Mouse (Mus musculus): ENCODE data around the gene Phb2. TPM values are rescaled to one million over a fixed set of nuclear protein-coding genes. Genes with fewer than 3 reads are reported as not detected.
A peak's percentile ranks its signal among the peaks of the same experiment; 100 is the strongest.

The Phb2 gene
- total RNA-seq, 2 experiments from 2014 or later, result 121 to 124 TPM

DNA sequence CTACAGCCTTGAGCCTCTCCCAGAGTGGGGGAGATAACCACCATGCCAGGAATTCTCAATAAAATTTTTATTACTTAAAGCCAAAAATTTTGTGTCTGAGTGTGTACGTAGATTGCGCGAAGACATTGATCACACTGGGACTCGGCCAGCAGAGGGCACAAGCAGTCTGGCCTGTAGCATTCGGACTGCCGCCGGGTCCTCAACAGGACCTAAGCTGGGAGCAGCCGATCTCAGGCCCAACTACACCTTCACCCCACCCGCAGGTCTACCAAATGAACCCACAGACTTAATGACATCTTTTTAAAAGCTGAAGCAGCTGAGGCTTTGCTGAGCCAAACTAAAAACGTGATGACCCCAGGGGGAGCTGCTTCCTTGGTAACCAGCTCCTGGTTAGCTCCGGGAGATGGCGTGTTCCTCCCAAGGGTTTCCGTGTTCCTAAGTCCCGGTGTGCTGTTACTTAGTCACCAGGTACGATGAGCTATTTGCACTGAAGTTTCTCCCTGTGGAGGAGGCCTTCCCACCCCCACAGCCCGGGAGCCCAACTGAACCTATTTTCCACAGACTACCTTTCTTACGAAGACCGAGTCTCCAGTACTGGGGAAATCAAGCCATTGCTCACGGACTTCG lies 4.8 kb downstream of the Phb2 start:
- Histone ChIP-seq H3K4me3 (no peak overlapping the region), H3K27ac (no peak overlapping the region)
- no peak for DNase-seq (ENCODE audit: low spot score in 2 of 2)
- TF ChIP-seq CTCF (conservative IDR thresholded peaks at IDR 0.05), result peak; percentile 68

DNA sequence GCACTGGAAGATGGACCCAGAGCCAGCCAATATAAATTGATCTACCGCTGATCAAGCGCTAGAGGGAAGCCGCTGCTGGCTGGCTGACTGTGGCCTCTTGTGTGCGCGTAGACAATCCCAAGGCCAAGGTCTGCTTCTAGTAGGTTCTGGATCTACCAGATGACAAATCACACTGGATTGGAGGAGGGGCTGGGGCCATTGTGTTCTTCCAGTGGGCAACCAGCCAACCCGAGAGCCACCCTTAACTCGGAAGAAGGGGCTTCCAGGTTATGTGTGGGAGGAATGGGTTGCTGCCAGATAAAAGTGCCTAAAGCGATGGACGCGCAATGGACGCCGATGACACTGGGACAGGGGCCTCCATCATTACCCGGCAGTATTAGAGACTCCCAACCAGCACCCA lies 5.8 kb downstream of the Phb2 start:
- no peak overlapping the region for H3K27ac ChIP-seq
- DNase-seq (ENCODE audit: low spot score in 2 of 2), result no peak
- no peak overlapping the region for H3K4me3 ChIP-seq
- TF ChIP-seq CTCF (conservative IDR thresholded peaks at IDR 0.05), result no peak

DNA sequence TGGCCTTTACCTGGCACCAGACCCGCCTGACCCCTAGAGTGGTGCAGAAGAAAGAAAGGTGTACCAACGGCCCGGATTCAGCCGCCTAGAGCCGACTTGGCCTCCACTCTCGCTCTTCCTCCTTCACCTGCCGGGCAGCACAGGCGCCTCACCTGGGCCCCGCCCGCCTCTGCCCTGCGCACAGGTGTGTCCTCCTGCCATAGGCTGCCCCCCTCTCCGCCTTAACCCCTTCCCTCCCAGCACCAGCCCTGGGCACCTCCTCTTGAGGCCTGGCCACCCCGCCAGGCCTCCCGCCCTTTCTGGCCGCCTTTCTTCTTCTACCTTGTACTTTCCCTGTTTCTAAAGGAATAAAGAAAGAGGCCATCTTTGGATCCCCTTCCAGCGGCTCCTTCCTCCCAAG lies 6.6 kb downstream of the Phb2 start:
- no peak for TF ChIP-seq CTCF (conservative IDR thresholded peaks at IDR 0.05)
- H3K4me3 ChIP-seq, result no peak overlapping the region
- DNase-seq (ENCODE audit: low spot score in 2 of 2), result no peak
- no peak overlapping the region for H3K27ac ChIP-seq

DNA sequence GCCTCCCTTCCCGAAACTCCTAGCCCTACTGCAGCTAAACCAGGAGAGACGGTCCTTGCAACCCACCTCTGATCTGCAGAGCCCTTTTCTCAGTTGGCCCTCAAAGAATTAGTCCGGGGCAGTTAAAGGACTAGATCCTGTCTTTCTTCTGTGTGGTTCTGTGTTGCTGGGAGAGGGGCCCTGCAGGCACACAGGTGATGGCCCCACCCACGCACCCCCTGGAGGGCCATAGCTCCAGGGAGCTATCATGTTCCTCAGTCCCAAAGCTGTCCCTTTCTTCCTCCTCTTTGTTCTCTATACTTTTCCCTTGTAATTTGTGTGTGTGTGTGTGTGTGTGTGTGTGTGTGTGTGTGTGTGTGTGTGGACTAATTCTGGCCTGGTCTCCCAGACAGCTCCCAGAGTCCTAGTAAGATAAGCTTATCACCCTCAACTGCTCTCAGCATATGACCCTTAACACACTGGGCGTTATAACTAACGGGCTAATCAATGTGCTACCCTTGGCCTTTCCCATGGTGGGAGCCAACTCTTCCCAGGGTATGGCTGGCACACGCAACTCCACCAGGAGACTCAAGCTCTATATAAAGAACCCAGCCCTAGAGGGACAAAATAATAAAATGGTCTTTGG lies 7.3 kb downstream of the Phb2 start:
- Histone ChIP-seq H3K27ac (no peak overlapping the region), H3K4me3 (no peak overlapping the region)
- no peak for DNase-seq (ENCODE audit: low spot score in 2 of 2)
- TF ChIP-seq CTCF (conservative IDR thresholded peaks at IDR 0.05), result no peak

DNA sequence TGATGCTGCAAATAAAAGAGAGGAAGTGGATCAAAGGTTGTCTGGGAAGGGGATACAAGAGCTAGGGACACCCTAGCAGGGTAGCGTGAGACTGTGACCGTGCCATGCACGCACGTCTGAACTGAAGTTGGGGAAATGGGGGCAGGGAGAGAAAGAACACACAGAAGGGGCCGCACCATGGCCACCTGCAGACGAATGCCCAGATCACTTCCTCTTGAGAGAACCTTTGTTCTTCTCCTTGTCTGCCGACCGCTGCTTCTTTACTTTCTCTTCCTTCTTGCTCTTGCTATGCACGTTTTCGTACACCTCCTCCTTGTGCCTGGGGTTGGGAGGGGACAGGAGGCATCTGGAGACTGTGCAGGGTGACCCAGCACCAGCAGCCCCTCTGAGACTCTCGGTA lies 8.8 kb downstream of the Phb2 start:
- no peak for DNase-seq (ENCODE audit: low spot score in 2 of 2)
- H3K4me3 ChIP-seq, result no peak overlapping the region
- TF ChIP-seq CTCF (conservative IDR thresholded peaks at IDR 0.05), result no peak
- H3K27ac ChIP-seq, result no peak overlapping the region

DNA sequence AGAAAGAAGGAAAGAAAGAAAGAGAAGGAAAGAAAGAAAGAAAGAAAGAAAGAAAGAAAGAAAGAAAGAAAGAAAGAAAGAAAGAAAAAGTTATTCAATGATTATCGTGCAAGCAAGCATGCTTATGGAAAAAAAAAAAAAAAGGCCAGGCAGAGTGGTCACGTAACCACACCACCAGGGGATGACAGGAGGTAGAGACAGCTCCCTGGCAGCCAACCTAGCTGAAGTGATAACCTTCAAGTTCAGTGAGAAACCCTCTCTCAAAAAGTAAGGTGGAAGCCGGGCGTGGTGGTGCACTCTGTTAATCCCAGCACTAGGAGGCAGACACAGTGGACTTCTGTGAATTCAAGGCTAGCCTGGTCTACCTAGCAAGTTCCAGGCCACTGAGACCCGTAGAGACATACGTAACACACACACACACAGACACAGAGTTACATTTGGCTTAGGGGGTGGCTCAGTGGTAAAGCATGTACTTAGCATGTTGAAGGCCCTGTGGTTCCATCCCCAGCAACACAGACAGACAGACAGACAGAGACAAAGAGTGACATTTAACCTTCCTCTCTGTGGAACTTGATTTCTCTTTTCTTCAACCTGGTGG lies 10.8 kb downstream of the Phb2 start:
- Histone ChIP-seq H3K4me3 (no peak overlapping the region), H3K27ac (no peak overlapping the region)
- no peak for DNase-seq (ENCODE audit: low spot score in 2 of 2)
- TF ChIP-seq CTCF (conservative IDR thresholded peaks at IDR 0.05), result no peak

DNA sequence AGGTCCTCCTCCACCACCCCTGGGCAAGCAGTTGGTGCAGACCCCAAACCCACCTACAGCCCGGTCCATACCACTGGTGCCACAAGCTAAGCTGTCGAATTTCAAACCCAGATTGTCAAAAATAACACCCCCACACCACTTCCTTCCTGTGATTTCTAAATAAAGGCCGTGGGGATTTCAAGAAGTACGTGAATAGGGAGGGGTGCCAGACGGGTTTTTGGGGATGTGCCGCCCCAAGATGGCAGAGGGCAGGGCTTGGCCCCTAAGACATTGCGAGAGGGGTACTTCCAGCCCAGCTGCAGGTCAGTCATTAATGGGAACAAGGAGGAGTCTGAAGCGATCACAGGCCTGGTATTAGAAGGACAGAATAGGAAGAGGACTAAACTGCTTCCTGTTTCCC lies 11.4 kb downstream of the Phb2 start:
- Histone ChIP-seq H3K4me3 (no peak overlapping the region), H3K27ac (no peak overlapping the region)
- no peak for TF ChIP-seq CTCF (conservative IDR thresholded peaks at IDR 0.05)
- no peak for DNase-seq (ENCODE audit: low spot score in 2 of 2)

DNA sequence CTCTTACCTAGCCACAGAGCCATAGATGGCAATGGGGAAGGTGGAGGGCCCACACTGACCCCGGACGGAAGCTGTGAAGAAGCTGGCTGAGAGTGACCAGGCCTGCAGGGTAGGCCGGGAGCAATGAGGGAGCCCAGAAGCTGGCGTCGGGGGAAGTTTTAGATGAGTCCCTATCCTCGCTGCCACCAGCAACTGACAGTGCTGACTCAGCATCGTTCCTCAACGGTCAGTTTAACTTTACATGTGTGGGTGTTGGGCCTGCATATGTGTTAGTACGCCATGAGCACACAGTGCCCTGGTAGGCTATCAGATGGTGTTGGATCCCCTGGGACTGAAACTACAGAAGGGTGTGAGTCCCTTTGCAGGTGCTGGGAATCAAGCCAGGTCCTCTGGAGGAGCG lies 12.3 kb downstream of the Phb2 start:
- no peak overlapping the region for H3K27ac ChIP-seq
- no peak for TF ChIP-seq CTCF (conservative IDR thresholded peaks at IDR 0.05)
- no peak overlapping the region for H3K4me3 ChIP-seq
- DNase-seq (ENCODE audit: low spot score in 2 of 2), result no peak

DNA sequence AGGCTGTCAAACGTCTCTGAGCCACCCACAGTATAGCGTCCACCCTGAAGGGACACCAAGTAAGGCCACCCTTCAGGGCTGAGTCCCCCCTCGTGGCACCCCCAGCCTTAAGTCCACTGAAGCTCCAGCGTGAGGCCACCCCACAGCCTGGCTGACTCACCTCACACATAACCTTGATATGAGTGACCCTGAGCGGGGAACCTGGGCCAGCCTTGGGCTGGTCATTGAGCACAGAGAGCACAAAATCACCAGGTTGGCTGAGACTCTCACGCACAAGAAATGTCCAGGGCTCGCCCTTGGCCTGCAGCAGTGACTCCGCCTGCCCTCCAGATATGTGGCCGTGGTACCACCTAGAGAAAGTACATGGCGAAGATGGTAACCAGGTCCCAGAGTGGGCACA lies 16.5 kb downstream of the Phb2 start:
- no peak for TF ChIP-seq CTCF (conservative IDR thresholded peaks at IDR 0.05)
- no peak for DNase-seq (ENCODE audit: low spot score in 2 of 2)
- no peak overlapping the region for H3K4me3 ChIP-seq
- H3K27ac ChIP-seq, result no peak overlapping the region

DNA sequence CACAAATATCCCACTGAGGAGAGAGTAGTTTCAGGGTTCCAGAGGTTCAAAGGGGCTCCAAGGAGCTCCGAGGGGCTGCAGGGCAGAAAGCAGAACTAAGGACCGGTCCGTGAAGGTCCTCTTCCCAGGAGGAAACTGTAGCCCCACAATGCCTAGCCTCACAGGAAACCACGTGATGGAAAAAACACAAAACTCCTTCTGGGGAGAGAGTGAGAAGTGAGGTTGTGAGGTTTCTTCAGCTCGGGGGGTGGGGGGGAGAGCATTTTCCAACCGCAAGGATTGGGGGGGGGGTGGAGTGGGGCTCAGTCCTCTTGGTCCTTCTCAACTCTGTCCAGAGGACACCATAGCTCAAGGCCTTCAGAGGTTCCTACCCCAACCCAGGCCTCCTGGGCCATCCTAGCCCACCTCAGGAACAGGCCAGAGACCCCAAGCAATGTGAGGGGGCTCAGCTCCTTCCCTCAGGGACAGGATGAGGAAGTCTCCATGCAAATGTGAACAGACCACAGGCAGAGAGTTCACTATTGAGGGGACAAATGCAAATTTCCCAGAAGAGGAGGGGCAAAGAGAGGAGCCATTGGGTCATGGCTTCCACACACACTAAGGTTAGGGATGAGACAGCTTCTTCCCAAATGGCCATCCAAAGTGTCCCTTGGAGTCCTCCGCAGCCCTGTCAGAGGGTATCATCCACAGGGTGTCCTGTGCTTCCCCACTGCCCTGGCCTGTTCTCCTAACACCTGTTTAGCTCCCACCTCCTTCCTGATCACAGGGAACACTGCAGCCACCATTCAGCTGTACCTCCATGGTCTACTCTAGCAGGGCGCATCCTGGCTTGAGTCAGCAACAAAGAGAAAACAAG lies 17.9 kb downstream of the Phb2 start:
- Histone ChIP-seq H3K4me3 (no peak overlapping the region), H3K27ac (no peak overlapping the region)
- DNase-seq (ENCODE audit: low spot score in 2 of 2), result no peak
- no peak for TF ChIP-seq CTCF (conservative IDR thresholded peaks at IDR 0.05)

DNA sequence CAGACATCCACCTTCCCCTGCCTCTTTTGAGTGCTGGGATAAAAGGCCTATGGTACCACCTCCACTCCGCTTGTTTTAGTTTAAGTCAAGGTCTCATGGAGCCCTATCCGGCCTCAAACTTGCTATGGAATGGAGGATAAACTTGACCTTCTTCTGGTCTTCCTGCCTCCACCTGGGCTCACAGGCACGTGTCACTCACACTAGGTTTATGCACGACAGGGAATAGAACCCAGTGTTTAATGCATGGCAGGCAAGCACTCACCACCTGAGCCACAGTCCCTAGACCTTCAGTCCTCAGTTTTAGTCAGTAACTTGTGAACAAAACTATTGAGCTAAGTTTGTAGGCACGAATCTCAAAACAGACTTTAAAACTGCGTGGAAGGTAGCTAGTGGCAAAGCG lies 18.9 kb downstream of the Phb2 start:
- TF ChIP-seq CTCF (conservative IDR thresholded peaks at IDR 0.05), result no peak
- no peak for DNase-seq (ENCODE audit: low spot score in 2 of 2)
- Histone ChIP-seq H3K4me3 (no peak overlapping the region), H3K27ac (no peak overlapping the region)

DNA sequence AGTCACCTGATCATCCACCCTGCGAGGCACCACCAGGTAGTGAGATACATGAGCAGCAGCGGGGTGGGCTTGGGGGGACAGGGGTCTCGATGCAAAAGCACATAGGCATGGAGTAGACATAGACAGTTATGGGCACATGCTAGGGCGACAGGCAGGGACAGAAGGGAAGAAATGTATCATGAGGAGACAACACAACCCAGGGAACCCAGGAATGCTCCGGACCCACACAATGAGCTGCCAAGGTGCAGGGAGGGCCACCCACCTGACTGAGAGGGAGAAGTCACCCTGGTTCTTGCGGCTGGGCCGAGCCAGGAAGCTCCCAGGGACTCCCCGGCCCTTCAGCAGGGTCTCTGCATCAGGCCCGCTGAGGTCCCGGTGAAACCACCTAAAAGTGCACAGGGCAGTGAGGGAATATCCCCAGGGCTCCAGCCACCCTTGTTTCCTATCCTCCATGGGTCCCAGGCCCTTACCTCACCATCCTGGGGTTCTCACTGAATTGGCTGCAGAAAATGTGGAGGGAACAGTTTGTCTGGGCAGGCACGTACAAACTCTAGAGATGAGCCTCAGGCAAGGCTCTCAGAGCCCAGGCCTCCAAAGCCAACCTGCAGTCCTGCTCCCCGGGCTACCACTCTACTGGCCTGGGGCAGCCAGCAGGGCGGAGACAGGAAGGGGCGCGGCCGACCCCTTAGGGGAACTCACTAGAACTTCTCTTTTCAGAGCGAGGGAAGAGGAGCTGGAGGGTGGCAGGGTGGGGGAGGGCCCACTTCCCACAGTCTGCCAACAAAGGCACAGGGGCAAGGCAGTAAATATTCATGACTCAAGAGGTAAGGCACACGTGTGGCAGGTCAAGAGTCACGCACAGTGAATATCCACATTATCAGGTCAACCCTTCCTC lies 20.6 kb downstream of the Phb2 start:
- DNase-seq (ENCODE audit: low spot score in 2 of 2), result no peak
- TF ChIP-seq CTCF (conservative IDR thresholded peaks at IDR 0.05), result no peak
- H3K4me3 ChIP-seq, result peak overlapping the region; percentile 8; the same call in 1 of the 2 replicates
- peak overlapping the region; percentile 32; the same call in 1 of the 2 replicates for H3K27ac ChIP-seq

All from layer of hippocampus, adult 2 months (tissue).